Mouse (Mus musculus) cerebellum, postnatal 25 days (tissue): ENCODE measurements around the gene Epha4.
A peak's percentile ranks its signal among the peaks of the same experiment; 100 is the strongest.

Source experiments
- DNase-seq, 2 experiments: peaks; one replicate each; pipeline ENCODE4 v3.0.0; 2021; ENCODE audit warnings: mixed read lengths in 2 of 2

Gene Epha4

GRCm38 (mm10) chr1:77401465-77401864 is 113.4 kb downstream of the Epha4 start:
- DNase-seq, result no peak

GRCm38 (mm10) chr1:77391590-77391989 is 123.3 kb downstream of the Epha4 start:
- DNase-seq, result no peak

GRCm38 (mm10) chr1:77389069-77389468 is 125.8 kb downstream of the Epha4 start:
- no peak for DNase-seq

GRCm38 (mm10) chr1:77388556-77388955 is 126.3 kb downstream of the Epha4 start:
- DNase-seq, result no peak

GRCm38 (mm10) chr1:77385613-77386012 is 129.3 kb downstream of the Epha4 start:
- no peak for DNase-seq

- DNase-seq, result no peak
These were observed 131.4 kb downstream of the Epha4 start for GRCm38 (mm10) chr1:77383466-77383865.

GRCm38 (mm10) chr1:77377550-77377980 is 137.3 kb downstream of the Epha4 start:
- peak in 1 of 2 experiments; percentile 12 for DNase-seq

GRCm38 (mm10) chr1:77374054-77374453 is 140.8 kb downstream of the Epha4 start:
- DNase-seq, result no peak

GRCm38 (mm10) chr1:77370921-77371320 is 144.0 kb downstream of the Epha4 start:
- DNase-seq, result peak; percentile 26 to 54

- no peak for DNase-seq
These were observed 145.5 kb downstream of the Epha4 start for GRCm38 (mm10) chr1:77369255-77369837.

GRCm38 (mm10) chr1:77365850-77366249 is 149.0 kb downstream of the Epha4 start:
- DNase-seq, result no peak

GRCm38 (mm10) chr1:77364596-77364995 is 150.3 kb downstream of the Epha4 start:
- no peak for DNase-seq

- no peak for DNase-seq
These were observed 151.0 kb downstream of the Epha4 start for GRCm38 (mm10) chr1:77363848-77364247.

GRCm38 (mm10) chr1:77346459-77346858 is 168.4 kb downstream of the Epha4 start:
- DNase-seq, result peak; percentile 14 to 16

- DNase-seq, result no peak
These were observed 171.1 kb downstream of the Epha4 start for GRCm38 (mm10) chr1:77343792-77344191.

GRCm38 (mm10) chr1:77339701-77340100 is 175.2 kb downstream of the Epha4 start:
- DNase-seq, result no peak

GRCm38 (mm10) chr1:77338346-77338745 is 176.5 kb downstream of the Epha4 start:
- DNase-seq, result no peak

GRCm38 (mm10) chr1:77336937-77337336 is 178.0 kb downstream of the Epha4 start:
- DNase-seq, result no peak

- no peak for DNase-seq
These were observed 196.2 kb downstream of the Epha4 start for GRCm38 (mm10) chr1:77318597-77319127.
